Mouse (Mus musculus) olfactory bulb, adult 2 months (tissue): Measurements from ENCODE around the gene Cry2. TPM values are rescaled to one million over a fixed set of nuclear protein-coding genes. Genes with fewer than 3 reads are reported as not detected.

Experiments
- H3K27ac ChIP-seq: fragments of 200-500 bp; 2 replicates; pipeline ENCODE4 v1.5.1; 2012; ENCODE audit warnings: low read depth, low read length; ENCODE audit not compliant: insufficient read depth
- H3K4me1 ChIP-seq: fragments of 200-500 bp; 2 replicates; pipeline ENCODE4 v1.6.1; 2012; ENCODE audit warnings: low read length; ENCODE audit not compliant: control insufficient read depth, insufficient read depth
- H3K4me3 ChIP-seq: fragments of 200-500 bp; 2 replicates; pipeline ENCODE4 v1.5.1; 2012; ENCODE audit warnings: mild to moderate bottlenecking, low read depth, low read length, moderate library complexity; ENCODE audit not compliant: insufficient read depth
- CTCF ChIP-seq: fragments of 200-500 bp; IDR thresholded peaks from 2 replicates; pipeline ENCODE4 v1.5.1; 2012; ENCODE audit warnings: low read depth, mild to moderate bottlenecking, low read length, moderate library complexity; ENCODE audit not compliant: insufficient read depth
- POLR2A ChIP-seq: fragments of 200-500 bp; IDR thresholded peaks from 2 replicates; pipeline ENCODE4 v1.6.1; 2012; ENCODE audit warnings: mild to moderate bottlenecking, low read depth, low read length, moderate library complexity; ENCODE audit not compliant: insufficient read depth
- WGBS: fragments of 180-500 bp; shearing (Covaris S2); methylation state at CpG from one replicate; pipeline ENCODE4 v1.1.7; 2018; 5-methylcytosine and 5-hydroxymethylcytosine counted together
- polyA plus RNA-seq: library from polyadenylated mRNA; stranded (reverse); fragments of >200 nt; gene quantifications from 2 replicates; pipeline ENCODE4 v1.2.4, GENCODE M21; 2012; ENCODE audit warnings: low replicate concordance; ENCODE audit not compliant: missing spikeins, insufficient read depth, insufficient read length

Cry2 gene
- polyA plus RNA-seq, 1 experiment, result not detected

GRCm38 (mm10) chr2:92360893-92361292, 73.0 kb downstream of the Cry2 start:
- peaks cover 4% of the 10 kb centered on the region; the same call in 1 of the 2 replicates for H3K4me1 ChIP-seq
- WGBS, result 29% methylated on average over 12 of the region's 12 CpGs
- no peak overlapping the region for H3K4me3 ChIP-seq
- H3K27ac ChIP-seq, result no peak overlapping the region
- TF ChIP-seq POLR2A (no peak), CTCF (no peak)

GRCm38 (mm10) chr2:92360186-92360823, 73.5 kb downstream of the Cry2 start:
- 54% methylated on average over 25 of the region's 25 CpGs for WGBS
- no peak overlapping the region for H3K4me3 ChIP-seq

GRCm38 (mm10) chr2:92359301-92359700, 74.5 kb downstream of the Cry2 start:
- H3K4me1 ChIP-seq, result peaks cover 4% of the 10 kb centered on the region; the same call in 1 of the 2 replicates
- WGBS, result 78% methylated on average over 2 of the region's 2 CpGs
- H3K4me3 ChIP-seq, result no peak overlapping the region
- TF ChIP-seq POLR2A (no peak), CTCF (no peak)
- no peak overlapping the region for H3K27ac ChIP-seq

More at GRCm38 (mm10) chr2:92360186-92360823, 73.5 kb downstream of the Cry2 start:
- Histone ChIP-seq H3K27ac (no peak overlapping the region), H3K4me1 (peaks cover 4% of the 10 kb centered on the region; the same call in 1 of the 2 replicates)
- TF ChIP-seq POLR2A, result no peak
- TF ChIP-seq CTCF, result no peak

GRCm38 (mm10) chr2:92354224-92354623, 79.6 kb downstream of the Cry2 start:
- 74% methylated on average over 6 of the region's 6 CpGs for WGBS
- no peak overlapping the region for H3K27ac ChIP-seq
- TF ChIP-seq CTCF (no peak), POLR2A (no peak)

More at GRCm38 (mm10) chr2:92354224-92354623, 79.6 kb downstream of the Cry2 start:
- Histone ChIP-seq H3K4me3 (no peak overlapping the region), H3K4me1 (no peaks in the 10 kb centered on the region)

Other genes starting within 250 kb of the Cry2 start
- not detected in 2 replicates for gene Pex16, start 59.4 kb downstream of the Cry2 start, polyA plus RNA-seq
- gene Large2, start 59.2 kb downstream of the Cry2 start, polyA plus RNA-seq, result not detected in 2 replicates
- not detected in 2 replicates for gene 1700029I15Rik, start 51.5 kb downstream of the Cry2 start, polyA plus RNA-seq
- not detected in 2 replicates for gene Mapk8ip1, start 32.8 kb downstream of the Cry2 start, polyA plus RNA-seq
- not detected in 2 replicates for gene Slc35c1, start 26.5 kb upstream of the Cry2 start, polyA plus RNA-seq
- gene Chst1, start 165.7 kb upstream of the Cry2 start, polyA plus RNA-seq, result not detected in 2 replicates